Mouse (Mus musculus) embryonic stem cell, embryonic (primary cell): ENCODE measurements at regions not wholly inside any gene's neighbourhood (a gene's known extent, or its start where the extent isn't known, plus 50 kb on each side); places are given as distances from the start of the nearest gene placed in this dataset.

ENCODE experiments used
- CTCF ChIA-PET, 4 experiments: fragments of 300-600 bp in 2 of 4; fragments of 350-600 bp in 2 of 4; sonication (Branson Sonifier 250); formaldehyde crosslinking; loops; one replicate each; lab custom pipeline; 2022; ENCODE audit warnings: inconsistent platforms in 2 of 4; lab: Charles Lee
- POLR2A ChIA-PET, 4 experiments: fragments of 300-600 bp in 2 of 4; fragments of 350-600 bp in 2 of 4; sonication (Branson Sonifier 250); formaldehyde crosslinking; loops; one replicate each; lab custom pipeline; 2022; ENCODE audit warnings: antibody characterized with exemption in 4 of 4, inconsistent platforms in 1 of 4; lab: Charles Lee

DNA sequence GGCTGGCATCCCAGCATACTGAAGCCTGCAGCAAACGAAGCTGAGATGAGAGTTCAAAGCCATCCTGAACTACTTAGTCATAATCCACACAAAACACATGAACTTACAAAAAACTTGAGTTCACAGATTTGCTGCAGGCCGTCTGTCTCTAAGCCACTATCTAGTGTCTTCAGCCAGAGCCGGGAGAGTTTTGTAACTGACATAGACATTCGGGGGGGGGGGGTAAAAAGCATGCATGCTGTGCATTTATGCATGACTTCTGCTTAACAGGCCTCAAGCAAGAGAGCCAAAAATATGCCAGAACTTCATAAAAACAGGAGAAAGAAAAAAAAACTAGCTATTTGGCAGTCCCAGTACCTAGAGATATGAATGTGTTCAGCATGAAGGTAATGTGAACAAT, 120.2 kb upstream of the Plcz1 start:
- ChIA-PET POLR2A (no interaction called here), CTCF (no interaction called here)

DNA sequence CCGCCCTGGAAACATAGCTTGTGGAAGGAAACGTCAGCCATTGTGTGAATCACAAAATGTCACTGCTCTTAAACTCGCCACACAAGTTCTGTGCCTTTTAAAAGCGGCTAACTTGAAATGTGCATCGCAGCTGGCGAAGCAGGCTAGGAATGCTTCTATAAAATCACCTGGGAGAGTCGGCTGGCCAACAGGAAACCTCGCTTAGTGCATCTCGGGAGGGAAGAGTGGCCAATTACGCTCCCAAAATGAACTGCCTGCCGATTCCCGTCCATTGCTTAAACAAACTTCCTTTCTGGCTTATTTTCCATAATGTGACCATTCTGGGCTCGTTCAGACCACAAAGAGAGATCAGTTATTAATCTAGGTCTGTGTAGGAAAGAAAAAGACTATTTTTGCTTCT, 119.7 kb upstream of the Plcz1 start:
- ChIA-PET POLR2A (no interaction called here), CTCF (no interaction called here)

DNA sequence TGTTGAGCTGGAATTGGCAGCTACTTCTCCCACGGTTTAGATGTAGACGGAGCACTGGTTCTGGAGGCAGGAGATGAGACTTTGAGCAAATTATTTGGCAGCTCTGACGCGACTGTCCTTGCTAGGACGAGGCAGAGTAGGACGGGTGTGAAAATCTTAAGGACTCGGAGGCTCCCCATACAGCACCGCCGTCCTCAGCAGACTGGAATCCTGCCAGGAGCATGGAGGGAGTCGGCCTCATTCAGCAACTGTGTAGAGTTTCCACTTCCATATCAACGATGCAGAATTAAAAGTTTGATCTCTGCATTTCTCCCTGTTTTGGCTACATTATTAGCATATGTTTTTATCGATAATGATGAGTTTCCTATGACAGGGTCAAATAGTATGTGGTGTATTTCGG, 117.7 kb upstream of the Plcz1 start:
- POLR2A ChIA-PET: no interaction called here

DNA sequence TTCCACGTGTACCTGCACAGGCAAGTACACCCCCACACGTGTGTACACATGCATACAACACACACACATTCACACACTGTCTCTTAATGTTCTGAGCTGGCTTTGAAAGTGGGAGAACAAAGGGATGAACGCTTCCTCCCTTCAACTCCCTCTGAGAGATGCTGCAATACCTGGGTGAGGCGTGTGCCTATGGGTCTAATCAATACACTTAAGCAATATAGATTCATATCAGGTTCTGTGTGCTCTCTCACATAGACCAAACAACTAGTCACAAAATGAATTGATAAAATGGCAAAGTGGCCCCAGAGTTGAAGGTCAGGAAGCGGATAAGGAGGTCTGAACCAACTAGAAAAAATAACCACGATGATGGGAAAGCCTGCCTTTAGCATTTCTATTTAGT, 116.1 kb upstream of the Plcz1 start:
- CTCF ChIA-PET: no interaction called here
- POLR2A ChIA-PET: no interaction called here

More for the DNA sequence above, 117.7 kb upstream of the Plcz1 start:
- CTCF ChIA-PET: no interaction called here

DNA sequence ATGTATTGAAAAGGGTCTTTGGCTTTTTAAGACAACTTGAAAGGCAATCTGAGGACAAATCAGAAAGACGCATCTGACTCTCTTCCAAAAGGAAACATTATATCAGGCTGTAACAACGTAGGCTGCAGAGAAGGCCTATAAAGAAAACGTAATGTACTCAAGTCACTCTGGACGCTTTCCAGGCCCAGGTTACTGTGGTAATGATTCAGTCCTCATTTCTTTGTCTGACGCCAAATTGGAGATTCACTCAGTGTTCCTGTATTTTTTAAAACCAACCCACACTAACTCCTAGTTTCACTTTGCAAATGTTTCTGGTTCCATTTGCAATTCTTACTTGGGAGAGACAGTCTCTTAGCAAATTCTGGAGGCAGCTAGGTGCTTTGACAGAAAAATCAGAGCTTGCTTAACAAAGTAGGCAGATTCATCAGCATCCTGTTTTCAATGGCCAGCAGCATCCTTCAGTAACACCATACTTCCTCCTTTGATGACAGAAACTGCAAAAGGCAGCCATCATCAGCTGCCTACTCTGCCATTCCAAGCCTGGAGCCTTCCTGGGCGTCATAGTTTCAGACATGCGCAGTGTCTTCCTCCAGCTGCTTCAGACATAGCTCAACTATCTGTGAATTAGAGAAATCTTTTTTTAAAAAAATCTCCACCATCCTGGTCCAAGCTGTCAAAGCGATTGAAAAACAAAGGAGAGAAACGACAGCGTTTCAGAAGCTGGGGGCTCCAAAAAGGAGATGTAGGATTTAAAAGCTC, 111.3 kb upstream of the Plcz1 start:
- ChIA-PET CTCF (no interaction called here), POLR2A (no interaction called here)

DNA sequence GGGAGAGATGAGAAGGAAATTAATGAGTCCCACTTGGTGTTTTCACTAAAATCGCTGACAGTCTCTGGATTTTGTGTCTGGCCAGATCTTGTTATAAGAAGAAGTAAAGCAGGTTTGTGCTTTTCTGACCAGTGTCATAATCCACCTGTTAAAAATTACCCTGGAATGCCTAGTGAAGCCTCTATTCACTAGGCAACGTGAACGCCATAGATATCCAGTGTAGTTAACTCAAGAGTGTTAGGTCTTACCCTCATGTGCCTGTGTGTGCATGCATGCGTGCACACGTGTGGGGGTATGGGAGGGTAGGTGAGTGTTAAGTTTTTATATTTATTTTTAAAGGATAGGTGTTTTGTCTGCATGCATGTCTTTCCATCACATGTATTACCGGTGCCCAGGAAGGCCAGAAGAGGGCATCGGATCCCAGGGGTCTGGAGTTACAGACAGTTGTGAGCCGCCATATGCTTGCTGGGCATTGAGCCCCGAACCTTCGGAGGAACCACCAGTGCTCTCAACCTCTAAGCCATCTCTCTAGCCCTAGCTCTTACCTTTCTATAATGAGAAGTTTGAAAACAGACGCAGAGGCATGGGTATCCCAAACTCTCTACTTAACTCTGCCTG, 107.5 kb upstream of the Plcz1 start:
- POLR2A ChIA-PET: no interaction called here
- CTCF ChIA-PET: no interaction called here

DNA sequence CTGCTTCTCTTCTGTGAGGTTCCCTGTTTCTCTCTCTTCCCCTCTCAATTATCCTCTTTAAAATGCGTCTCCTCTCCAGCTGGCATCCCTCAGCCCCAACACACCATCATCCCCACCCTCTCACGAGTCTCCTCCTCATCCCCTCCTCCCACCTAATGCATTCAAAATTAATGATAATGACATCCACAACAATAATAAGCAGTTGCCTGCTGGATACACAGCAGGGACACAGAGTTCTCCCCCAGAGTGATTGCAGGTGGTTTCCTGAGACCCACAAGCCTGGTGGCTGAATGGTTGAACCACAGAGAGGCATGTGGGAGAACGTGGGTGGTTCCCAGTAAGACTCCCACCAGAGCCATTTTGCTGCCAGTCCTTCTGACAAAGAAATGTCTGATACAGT, 106.9 kb upstream of the Plcz1 start:
- CTCF ChIA-PET: no interaction called here
- POLR2A ChIA-PET: no interaction called here

DNA sequence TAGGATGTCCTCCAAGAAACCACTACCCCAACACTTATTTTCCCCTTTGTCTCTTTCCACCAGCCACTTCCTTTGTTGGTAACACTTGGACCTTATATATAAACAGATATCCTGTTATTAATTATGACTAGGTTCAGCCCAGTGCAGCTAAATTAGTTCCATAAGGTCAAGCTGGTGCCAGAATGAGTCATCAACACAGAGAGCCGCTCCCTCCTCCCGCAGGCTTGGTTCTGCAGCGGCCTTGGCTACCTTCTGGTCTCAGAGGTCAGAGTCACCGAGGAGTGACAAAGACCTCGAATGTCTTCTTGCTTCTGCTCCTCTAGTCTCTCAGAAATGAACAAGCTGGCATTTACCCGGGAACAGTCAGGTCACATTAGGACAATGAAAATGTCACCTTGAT, 106.5 kb upstream of the Plcz1 start:
- ChIA-PET CTCF (no interaction called here), POLR2A (no interaction called here)

DNA sequence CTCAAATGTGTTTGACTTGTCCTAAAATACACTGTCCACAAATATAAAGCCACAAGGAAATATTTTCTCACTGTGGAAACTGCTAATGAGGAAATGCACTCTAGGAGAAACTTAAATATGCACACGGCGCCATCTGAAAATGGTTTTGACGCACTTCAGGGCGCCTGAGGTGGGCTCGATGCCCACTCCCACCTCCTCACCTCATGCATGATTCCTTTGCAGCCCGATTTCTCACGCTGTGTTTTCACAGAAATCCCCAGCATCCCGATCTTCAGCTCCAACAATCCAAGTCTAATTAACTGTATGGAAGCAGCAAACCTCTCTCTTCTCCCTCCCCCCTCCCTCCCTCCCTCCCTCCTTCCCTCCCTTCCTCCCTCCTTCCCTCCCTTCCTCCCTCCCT, 92.5 kb upstream of the Plcz1 start:
- ChIA-PET CTCF (interaction anchor here in 1 of 4 experiments (0.6 to 0.7 kb wide), 2 partner anchors 90 to 505 kb away, joined by 3 read pairs; no protein-coding TSS in a partner anchor), POLR2A (interaction anchor here in 1 of 4 experiments (0.6 kb wide), 1 partner anchor 1084 kb away, joined by 3 read pairs; no protein-coding TSS in a partner anchor)

DNA sequence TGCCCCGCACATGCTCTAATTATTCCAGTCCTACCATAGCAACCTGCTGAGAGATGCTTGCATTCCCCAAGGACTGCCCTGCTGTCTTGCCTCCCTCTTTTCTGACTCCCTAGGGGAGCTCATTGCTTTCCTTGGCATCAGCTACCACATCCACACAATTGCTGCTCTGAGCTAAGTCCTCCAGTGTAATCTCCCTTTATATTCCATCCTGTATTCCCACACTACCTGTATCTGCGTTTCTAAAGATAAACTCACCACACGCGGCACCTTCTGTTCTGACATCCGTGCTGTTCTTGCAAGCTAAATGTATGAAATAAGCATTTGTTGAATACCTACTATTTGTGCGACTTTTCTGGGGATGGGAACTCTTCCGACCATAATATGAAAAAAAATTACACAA, 85.4 kb upstream of the Plcz1 start:
- POLR2A ChIA-PET: interaction anchor here in 1 of 4 experiments (1.2 kb wide), 1 partner anchor 18 kb away, joined by 5 read pairs; no protein-coding TSS in a partner anchor

DNA sequence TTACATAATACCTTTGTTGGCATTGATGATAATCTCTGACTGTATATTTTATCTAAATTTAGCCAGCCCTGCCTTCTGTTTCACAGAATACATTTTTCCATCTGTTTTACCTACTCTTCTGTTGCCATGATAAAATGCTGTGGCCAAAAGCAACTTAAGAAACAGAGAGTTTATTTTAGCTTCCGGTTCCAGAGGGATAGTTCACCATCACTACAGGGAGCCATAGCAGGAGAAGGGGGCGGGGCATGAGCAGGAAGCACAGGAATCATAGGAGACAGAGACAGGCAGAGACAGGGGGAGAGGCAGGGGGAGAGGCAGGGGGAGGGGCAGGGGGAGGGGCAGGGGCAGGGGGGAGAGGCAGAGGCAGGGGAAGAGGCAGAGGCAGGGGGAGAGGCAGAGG, 72.8 kb upstream of the Plcz1 start:
- ChIA-PET POLR2A (no interaction called here), CTCF (no interaction called here)

More for the DNA sequence above, 85.4 kb upstream of the Plcz1 start:
- CTCF ChIA-PET: no interaction called here

DNA sequence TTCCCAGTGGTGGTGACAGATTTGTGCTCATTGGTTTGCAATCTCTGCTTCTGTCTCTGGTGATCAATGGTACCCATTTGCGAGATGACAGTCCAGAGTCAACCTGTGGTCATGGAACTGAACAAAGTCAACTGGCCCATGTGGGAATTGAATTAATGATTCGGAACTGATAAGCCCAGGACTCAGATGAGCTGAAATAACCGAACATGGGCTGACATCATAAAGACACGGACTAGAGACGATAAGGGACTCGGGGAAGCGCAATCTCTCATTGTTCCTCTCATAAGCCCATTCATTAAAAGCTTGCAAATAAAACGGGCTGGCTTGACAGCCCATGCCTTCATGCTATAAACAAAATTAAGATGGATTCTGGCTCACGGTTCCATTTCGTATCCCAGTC, 70.8 kb upstream of the Plcz1 start:
- CTCF ChIA-PET: interaction anchor here in 2 of 4 experiments (0.5 to 0.6 kb wide), 2 partner anchors 16 to 111 kb away, joined by 3 to 4 read pairs; no protein-coding TSS in a partner anchor
- POLR2A ChIA-PET: no interaction called here

DNA sequence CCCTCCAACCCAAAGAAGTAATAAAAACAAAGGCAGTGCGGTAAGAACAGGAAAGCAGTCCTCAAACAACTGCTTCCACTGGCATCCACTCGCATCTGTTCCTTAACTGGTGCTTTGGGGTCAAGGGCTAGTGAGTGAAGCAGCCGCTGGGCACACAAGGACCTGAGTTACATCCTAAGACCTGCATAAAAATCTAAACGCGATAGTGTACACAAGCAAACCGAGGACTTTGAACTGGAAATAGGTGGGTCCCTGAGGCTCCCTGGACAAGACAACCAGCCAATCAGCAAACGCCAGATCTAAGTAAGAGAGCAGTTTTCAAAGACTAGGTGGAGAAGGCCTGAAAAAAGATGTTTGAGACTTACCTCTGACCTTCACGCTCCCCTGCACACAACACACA, 66.8 kb upstream of the Plcz1 start:
- ChIA-PET POLR2A (no interaction called here), CTCF (no interaction called here)

DNA sequence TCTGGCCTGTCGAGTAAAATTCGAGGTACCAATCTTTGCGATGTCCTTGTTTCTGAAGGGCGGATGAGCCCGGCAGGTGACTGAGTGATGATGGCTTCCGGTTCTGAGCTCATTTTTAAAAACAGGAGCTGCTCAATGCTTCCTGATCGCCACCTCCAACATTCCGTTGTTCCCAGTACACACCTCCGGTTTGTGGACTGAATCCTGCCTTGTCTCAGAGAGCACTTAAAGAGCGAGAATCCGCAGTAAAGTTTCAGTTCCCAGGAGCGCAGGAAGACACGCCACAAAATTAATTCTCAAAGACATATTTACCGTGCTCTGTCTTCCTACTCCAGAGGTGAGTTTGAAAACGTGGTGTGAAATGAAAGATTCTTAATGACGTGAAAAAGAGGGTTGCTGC, 66.4 kb upstream of the Plcz1 start:
- POLR2A ChIA-PET: interaction anchor here in 1 of 4 experiments (0.7 kb wide), 1 partner anchor 229 kb away, joined by 3 read pairs; no protein-coding TSS in a partner anchor
- CTCF ChIA-PET: no interaction called here

DNA sequence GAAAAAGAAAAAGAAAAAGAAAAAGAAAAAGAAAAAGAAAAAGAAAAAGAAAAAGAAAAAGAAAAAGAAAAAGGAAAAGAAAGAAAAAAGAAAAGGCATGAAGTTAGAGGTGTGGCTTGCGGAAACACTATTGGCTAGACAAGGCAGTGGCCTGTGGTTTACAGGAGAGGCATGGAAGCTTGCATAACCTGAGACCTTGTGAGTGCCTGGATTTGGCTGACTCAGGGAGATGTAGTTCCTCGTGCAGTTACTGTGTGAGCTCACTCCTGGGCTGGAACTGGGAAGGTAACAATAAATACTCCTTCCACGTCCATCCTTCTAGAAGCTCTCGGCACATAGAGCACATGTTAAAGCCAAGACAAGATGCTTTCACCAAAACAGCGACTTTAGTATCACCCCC, 64.9 kb upstream of the Plcz1 start:
- ChIA-PET CTCF (interaction anchor here in 2 of 4 experiments (0.6 to 0.7 kb wide), 2 partner anchors 16 to 57 kb away, joined by 3 to 4 read pairs; no protein-coding TSS in a partner anchor), POLR2A (no interaction called here)

DNA sequence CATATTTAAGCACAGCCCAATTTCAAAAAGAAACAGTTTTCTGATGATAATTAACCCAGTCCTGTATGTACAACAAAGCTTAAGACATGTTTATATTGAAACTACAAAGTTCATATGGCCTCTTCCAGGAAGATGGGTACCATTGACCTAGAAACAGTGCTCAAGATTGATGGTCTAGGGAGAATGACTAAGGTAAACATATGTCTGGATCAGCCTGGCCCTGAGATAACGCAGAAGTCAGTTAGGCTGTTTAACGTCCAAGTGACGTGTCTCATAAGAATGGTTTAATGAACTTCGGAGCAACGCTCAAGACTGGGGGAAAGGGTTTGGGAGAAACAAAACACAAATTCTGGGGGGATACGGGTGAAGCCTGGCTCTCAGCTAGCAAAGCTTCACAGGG, 60.8 kb upstream of the Plcz1 start:
- CTCF ChIA-PET: no interaction called here
- POLR2A ChIA-PET: no interaction called here

DNA sequence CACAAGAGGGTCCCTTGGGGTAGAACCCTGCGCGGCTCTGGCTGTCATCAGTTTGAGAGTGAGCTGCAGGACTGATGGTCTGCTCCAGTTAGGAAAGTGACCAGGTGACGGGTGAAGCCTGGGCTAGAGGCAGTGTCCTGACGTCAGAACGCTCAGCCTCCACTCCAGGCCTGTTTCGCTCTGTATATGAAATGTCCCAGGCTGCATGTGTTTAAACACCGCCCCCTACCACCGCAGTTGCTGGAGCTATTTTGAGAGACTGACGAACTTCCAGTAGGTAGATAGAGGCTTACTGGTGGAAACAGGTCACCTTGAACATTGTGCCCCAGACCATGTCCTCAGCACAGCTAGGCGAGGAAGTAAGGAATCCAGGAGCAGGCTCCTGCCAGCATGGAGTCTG, 54.2 kb upstream of the Plcz1 start:
- POLR2A ChIA-PET: interaction anchor here in 1 of 4 experiments (0.6 kb wide), 1 partner anchor 325 kb away, joined by 3 read pairs; no protein-coding TSS in a partner anchor
- CTCF ChIA-PET: interaction anchor here in 2 of 4 experiments (0.5 to 0.7 kb wide), 3 partner anchors 96 to 461 kb away, joined by 3 to 6 read pairs (median 5); no protein-coding TSS in a partner anchor
